Mouse (Mus musculus) testis, adult 2 months (tissue): Measurements from ENCODE around the gene Mdp1.

ENCODE experiments used
- CTCF ChIP-seq: fragments of 200-500 bp; IDR thresholded peaks from 2 replicates; pipeline ENCODE4 v1.5.1; 2012; ENCODE audit warnings: low read depth, mild to moderate bottlenecking, inconsistent platforms, low read length, moderate library complexity; ENCODE audit not compliant: control insufficient read depth, insufficient read depth, insufficient replicate concordance
- POLR2A ChIP-seq: fragments of 200-500 bp; IDR thresholded peaks from 2 replicates; pipeline ENCODE4 v1.6.1; 2012; ENCODE audit warnings: low read depth, mild to moderate bottlenecking, inconsistent platforms, low read length, moderate library complexity; ENCODE audit not compliant: control insufficient read depth

DNA sequence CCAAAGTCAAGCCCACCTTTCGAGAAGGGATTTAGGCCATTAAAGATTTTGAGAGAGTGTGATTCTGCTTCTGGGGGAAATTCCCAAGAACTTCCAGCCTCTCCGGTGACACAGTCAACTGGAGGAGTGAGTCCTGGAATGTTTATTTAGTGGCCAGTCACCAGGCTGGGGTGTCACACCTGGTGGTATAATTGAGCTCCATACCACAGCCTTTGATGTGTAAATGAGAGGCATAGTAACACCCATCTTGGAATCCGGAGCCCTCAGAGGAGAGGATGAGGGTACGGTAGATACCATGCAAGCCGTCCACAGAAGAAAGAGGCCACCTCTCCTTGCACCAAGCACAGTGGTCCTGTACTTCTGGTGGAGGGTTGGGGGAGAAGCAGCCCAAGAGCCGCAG lies 42.5 kb upstream of the Mdp1 start:
- TF ChIP-seq CTCF (no peak), POLR2A (no peak)
